Mouse (Mus musculus): ENCODE measurements at regions not wholly inside any gene's neighbourhood (a gene's known extent, or its start where the extent isn't known, plus 50 kb on each side); places are given as distances from the start of the nearest gene placed in this dataset.

- peaks cover 13% of the 10 kb centered on the region for H3K4me1 ChIP-seq
- TF ChIP-seq FLI1 (IDR thresholded peaks at IDR 0.05; ENCODE audit: low read length) (no peak), GATA1 (IDR thresholded peaks at IDR 0.05; ENCODE audit: borderline replicate concordance, low read length) (no peak)
These were observed 51.7 kb upstream of the Caprin1 start for GRCm38 (mm10) chr2:103848923-103849700.

DNA sequence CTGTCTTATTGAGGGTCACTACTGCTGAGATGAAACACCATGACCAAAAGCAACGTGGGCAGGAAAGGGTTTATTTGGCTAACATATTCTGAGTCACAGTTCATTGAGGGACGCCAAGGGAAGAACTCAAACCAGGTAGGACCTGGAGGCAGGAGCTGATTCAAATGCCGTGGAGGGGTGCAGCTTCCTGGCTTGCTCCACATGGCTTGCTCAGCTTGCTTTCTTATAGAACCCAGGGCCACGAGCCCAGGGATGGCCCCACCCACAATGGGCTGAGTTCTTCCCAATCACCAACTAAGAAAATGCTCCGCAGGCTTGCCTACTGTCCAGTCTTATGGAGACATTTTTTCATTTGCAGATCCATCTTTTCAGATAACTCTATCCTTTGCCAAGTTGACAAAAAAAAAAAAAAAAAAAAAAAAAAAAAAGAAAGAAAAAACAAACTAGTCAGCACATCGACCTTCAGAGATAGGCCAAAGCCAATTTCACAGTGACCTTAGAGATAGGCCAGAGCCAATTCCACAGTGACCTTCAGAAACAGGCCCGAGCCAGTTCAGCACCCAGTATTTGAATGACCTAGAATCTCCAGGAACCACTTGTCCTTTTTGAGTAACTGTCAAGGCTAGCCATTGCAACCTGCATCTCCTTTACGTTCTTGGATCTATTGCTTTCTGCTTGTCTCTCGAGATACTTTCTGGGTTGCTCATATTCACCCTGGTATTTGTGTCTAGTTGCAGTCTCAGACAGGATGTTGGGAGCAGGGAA is 52.5 kb upstream of the Caprin1 start:
- no peak for TF ChIP-seq GATA1 (IDR thresholded peaks at IDR 0.05; ENCODE audit: borderline replicate concordance, low read length)
- no peak for TF ChIP-seq FLI1 (IDR thresholded peaks at IDR 0.05; ENCODE audit: low read length)

More at GRCm38 (mm10) chr2:103848923-103849700, 51.7 kb upstream of the Caprin1 start:
- Histone ChIP-seq H3K36me3 (replicated peaks; ENCODE audit: low read length) (no peaks in the 10 kb centered on the region), H3K4me3 (replicated peaks) (no peak overlapping the region), H3K9me3 (peaks cover 3% of the 10 kb centered on the region; the same call in 1 of the 2 replicates), H3K27me3 (replicated peaks) (peaks cover 16% of the 10 kb centered on the region)

GRCm38 (mm10) chr2:103850531-103850816 is 53.0 kb upstream of the Caprin1 start:
- no peak overlapping the region for H3K4me3 ChIP-seq (replicated peaks)
- H3K4me1 ChIP-seq, result peaks cover 13% of the 10 kb centered on the region
- peaks cover 3% of the 10 kb centered on the region; the same call in 1 of the 2 replicates for H3K9me3 ChIP-seq
- peaks cover 16% of the 10 kb centered on the region for H3K27me3 ChIP-seq (replicated peaks)
- TF ChIP-seq GATA1 (IDR thresholded peaks at IDR 0.05; ENCODE audit: borderline replicate concordance, low read length) (no peak), FLI1 (IDR thresholded peaks at IDR 0.05; ENCODE audit: low read length) (no peak)
- H3K36me3 ChIP-seq (replicated peaks; ENCODE audit: low read length), result no peaks in the 10 kb centered on the region

More for the DNA sequence above, 52.5 kb upstream of the Caprin1 start:
- Histone ChIP-seq H3K4me3 (replicated peaks) (no peak overlapping the region), H3K27me3 (replicated peaks) (peaks cover 16% of the 10 kb centered on the region), H3K9me3 (peaks cover 3% of the 10 kb centered on the region; the same call in 1 of the 2 replicates), H3K4me1 (peaks cover 13% of the 10 kb centered on the region), H3K36me3 (replicated peaks; ENCODE audit: low read length) (no peaks in the 10 kb centered on the region)

DNA sequence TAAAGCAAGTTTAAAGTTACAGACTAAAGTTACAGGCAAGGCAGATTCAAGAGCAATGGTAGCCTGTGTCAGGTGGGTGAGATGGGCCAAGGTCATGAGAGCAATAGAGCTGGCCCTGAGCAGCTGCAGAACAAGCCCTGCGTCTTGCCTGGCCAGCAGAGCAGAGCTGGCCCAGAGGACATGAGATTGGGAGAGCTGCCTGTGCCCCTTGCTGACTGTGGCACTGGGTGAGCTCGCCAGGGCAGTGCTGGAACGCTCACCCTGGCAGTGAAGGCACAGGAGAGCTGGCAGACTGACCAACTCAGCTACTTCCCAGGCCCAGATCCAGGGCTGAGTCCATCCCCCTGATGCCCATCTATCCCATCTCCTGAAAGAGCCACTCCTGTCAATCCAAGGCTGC is 53.7 kb upstream of the Caprin1 start:
- Histone ChIP-seq H3K36me3 (replicated peaks; ENCODE audit: low read length) (no peaks in the 10 kb centered on the region), H3K9me3 (peaks cover 3% of the 10 kb centered on the region; the same call in 1 of the 2 replicates), H3K4me3 (replicated peaks) (no peak overlapping the region), H3K4me1 (peaks cover 9% of the 10 kb centered on the region), H3K27me3 (replicated peaks) (peaks cover 15% of the 10 kb centered on the region)
- no peak for TF ChIP-seq FLI1 (IDR thresholded peaks at IDR 0.05; ENCODE audit: low read length)
- no peak for TF ChIP-seq GATA1 (IDR thresholded peaks at IDR 0.05; ENCODE audit: borderline replicate concordance, low read length)

DNA sequence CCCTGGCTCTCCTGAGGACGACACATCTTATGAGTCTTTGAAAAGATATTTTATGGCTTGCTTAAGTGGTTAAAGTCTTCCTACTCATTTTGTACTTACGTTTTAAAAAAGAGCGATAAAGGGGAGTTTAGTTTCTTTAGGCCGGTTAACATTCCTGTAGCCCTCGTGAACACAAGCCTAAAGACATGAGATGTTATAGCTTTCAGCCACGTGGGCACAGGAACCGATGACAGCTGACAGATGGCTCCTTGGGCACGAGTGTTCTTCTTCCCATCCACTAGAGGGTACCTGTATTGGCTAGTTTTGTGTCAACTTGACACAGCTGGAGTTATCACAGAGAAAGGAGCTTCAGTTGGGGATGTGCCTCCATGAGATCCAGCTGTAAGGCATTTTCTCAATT is 63.8 kb upstream of the Caprin1 start:
- peaks cover 11% of the 10 kb centered on the region for H3K9me3 ChIP-seq
- H3K4me1 ChIP-seq, result no peaks in the 10 kb centered on the region
- H3K36me3 ChIP-seq (replicated peaks; ENCODE audit: low read length), result no peaks in the 10 kb centered on the region
- H3K27me3 ChIP-seq (replicated peaks), result peaks cover 2% of the 10 kb centered on the region
- H3K4me3 ChIP-seq (replicated peaks), result no peak overlapping the region
- TF ChIP-seq GATA1 (IDR thresholded peaks at IDR 0.05; ENCODE audit: borderline replicate concordance, low read length) (no peak), FLI1 (IDR thresholded peaks at IDR 0.05; ENCODE audit: low read length) (no peak)

GRCm38 (mm10) chr2:103864254-103864653 is 66.8 kb upstream of the Caprin1 start:
- peaks cover 6% of the 10 kb centered on the region for H3K9me3 ChIP-seq

DNA sequence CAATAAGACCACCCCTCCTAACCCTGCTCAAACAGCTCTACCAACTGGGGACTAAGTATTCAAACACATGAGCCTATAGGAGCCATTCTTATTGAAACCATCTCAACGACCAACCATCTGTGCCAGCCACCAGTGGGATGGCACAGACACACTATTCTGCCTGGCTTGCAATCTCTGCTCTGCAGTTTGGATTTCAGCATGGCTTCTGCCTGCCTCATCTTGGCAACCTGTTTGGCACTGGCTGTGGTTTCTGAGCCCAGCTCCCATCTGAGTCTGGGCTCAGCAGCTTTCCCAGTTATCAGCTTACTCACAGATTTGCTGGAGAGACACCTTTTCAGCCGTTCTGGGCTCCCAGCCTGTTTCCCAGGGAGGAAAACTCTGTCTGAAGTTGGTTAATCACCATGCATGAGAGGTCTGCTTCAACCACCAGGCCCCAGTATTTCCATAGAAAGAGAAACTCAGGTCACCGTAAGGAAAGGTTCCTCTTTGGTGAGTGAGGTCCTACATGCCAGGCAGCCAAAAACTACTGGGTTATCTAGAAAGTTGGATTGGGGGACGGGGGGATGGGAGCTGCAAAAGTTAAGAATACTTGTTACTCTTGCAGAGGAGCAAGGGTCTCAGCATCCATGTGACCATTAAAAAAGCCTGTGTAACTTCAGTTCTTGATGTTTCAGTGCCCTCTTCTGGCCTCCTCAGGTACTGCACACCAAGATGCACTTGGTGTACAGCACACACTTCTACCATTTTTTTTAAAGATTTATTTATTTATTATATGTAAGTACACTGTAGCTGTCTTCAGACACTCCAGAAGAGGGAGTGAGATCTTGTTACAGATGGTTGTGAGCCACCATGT is 68.1 kb upstream of the Caprin1 start:
- H3K36me3 ChIP-seq (replicated peaks; ENCODE audit: low read length), result no peaks in the 10 kb centered on the region
- H3K9me3 ChIP-seq, result peaks cover 6% of the 10 kb centered on the region
- peaks cover 12% of the 10 kb centered on the region for H3K4me1 ChIP-seq
- peaks cover 4% of the 10 kb centered on the region for H3K27me3 ChIP-seq (replicated peaks)
- TF ChIP-seq GATA1 (IDR thresholded peaks at IDR 0.05; ENCODE audit: borderline replicate concordance, low read length) (no peak), FLI1 (IDR thresholded peaks at IDR 0.05; ENCODE audit: low read length) (no peak)
- no peak overlapping the region for H3K4me3 ChIP-seq (replicated peaks)

More at GRCm38 (mm10) chr2:103864254-103864653, 66.8 kb upstream of the Caprin1 start:
- Histone ChIP-seq H3K4me1 (peaks cover 7% of the 10 kb centered on the region), H3K36me3 (replicated peaks; ENCODE audit: low read length) (no peaks in the 10 kb centered on the region), H3K27me3 (replicated peaks) (peaks cover 4% of the 10 kb centered on the region), H3K4me3 (replicated peaks) (no peak overlapping the region)
- no peak for TF ChIP-seq GATA1 (IDR thresholded peaks at IDR 0.05; ENCODE audit: borderline replicate concordance, low read length)
- no peak for TF ChIP-seq FLI1 (IDR thresholded peaks at IDR 0.05; ENCODE audit: low read length)

DNA sequence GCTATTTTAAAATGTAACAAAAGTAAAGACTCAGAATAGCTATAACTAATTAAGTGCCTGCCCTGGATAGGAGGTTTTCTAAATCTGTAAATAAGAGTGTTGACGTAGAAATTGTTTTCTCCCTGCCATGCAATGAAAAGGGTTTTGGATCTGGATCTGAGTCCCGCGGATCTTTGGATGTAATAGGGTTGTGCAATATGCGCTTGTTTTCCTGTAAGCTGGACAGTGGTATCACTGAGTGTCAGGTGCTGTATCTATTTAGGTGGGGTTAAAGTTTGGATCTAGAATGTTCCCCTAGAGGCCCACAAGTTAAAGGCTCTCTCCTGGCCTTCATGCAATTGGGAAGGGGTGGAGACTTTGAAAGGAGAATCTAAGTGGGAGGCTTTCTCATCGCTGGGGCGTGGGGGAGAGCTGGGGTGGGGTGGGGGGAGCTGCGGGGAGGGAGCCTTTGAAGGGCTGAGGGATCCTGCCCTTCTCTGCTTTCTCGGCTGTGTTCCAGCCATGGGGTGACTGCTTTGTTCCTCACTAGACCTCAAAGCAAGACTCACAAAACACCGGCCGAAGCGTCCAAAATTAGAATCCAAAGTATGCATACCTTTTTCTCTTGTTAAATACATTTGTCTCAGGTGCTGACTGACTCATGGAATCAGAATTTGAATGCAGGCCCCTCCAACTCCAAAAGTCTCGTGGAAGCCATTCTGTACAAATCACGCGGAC is 70.0 kb upstream of the Caprin1 start:
- no peak for TF ChIP-seq FLI1 (IDR thresholded peaks at IDR 0.05; ENCODE audit: low read length)
- TF ChIP-seq GATA1 (IDR thresholded peaks at IDR 0.05; ENCODE audit: borderline replicate concordance, low read length), result no peak
- Histone ChIP-seq H3K4me1 (peaks cover 23% of the 10 kb centered on the region), H3K9me3 (peaks cover 6% of the 10 kb centered on the region), H3K27me3 (replicated peaks) (peaks cover 4% of the 10 kb centered on the region), H3K36me3 (replicated peaks; ENCODE audit: low read length) (no peaks in the 10 kb centered on the region), H3K4me3 (replicated peaks) (no peak overlapping the region)

DNA sequence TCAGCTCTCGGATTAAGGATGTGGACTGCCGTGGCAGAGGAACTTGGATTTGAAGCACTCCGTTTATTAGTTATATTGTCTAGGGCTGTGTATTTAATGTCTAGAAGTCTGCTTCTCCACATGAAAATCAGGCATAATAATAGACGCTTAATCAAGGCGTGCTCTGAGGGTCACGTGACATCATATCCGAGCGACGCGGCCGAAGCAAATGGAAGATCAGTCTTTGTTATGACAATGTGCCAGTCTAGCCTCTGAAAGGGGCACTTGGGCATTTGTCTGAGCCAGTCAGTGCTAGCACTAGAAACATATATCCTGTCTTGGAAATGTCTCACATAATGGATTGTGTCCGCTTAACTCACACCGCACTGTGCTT is 70.5 kb upstream of the Caprin1 start:
- Histone ChIP-seq H3K27me3 (replicated peaks) (peaks cover 4% of the 10 kb centered on the region), H3K4me3 (replicated peaks) (no peak overlapping the region), H3K4me1 (peaks cover 29% of the 10 kb centered on the region), H3K9me3 (peaks cover 6% of the 10 kb centered on the region), H3K36me3 (replicated peaks; ENCODE audit: low read length) (no peaks in the 10 kb centered on the region)
- TF ChIP-seq GATA1 (IDR thresholded peaks at IDR 0.05; ENCODE audit: borderline replicate concordance, low read length) (no peak), FLI1 (IDR thresholded peaks at IDR 0.05; ENCODE audit: low read length) (no peak)

All from megakaryocyte, embryonic 14.5 days (primary cell).